Mouse (Mus musculus): ENCODE measurements around the gene Zdhhc22.

Gene Zdhhc22

GRCm38 (mm10) chr12:86995931-86996330, 5.7 kb upstream of the Zdhhc22 start:
- no peak for DNase-seq (ENCODE audit: low spot score)

- DNase-seq (ENCODE audit: low spot score), result no peak
These were observed 4.5 kb upstream of the Zdhhc22 start for GRCm38 (mm10) chr12:86994776-86995175.

GRCm38 (mm10) chr12:86994166-86994565, 3.9 kb upstream of the Zdhhc22 start:
- no peak for DNase-seq (ENCODE audit: low spot score)

GRCm38 (mm10) chr12:86990755-86991110, 503 bp upstream of the Zdhhc22 start:
- DNase-seq (ENCODE audit: low spot score), result no peak

- DNase-seq (ENCODE audit: low spot score), result no peak
These were observed 852 bp downstream of the Zdhhc22 start for GRCm38 (mm10) chr12:86989378-86989777.

GRCm38 (mm10) chr12:86988227-86988626, 2.0 kb downstream of the Zdhhc22 start:
- DNase-seq (ENCODE audit: low spot score), result no peak

- DNase-seq (ENCODE audit: low spot score), result no peak
These were observed 3.7 kb downstream of the Zdhhc22 start for GRCm38 (mm10) chr12:86986562-86986961.

- no peak for DNase-seq (ENCODE audit: low spot score)
These were observed 6.1 kb downstream of the Zdhhc22 start for GRCm38 (mm10) chr12:86984194-86984555.

- DNase-seq (ENCODE audit: low spot score), result no peak
These were observed 6.6 kb downstream of the Zdhhc22 start for GRCm38 (mm10) chr12:86983470-86984193.

- no peak for DNase-seq (ENCODE audit: low spot score)
These were observed 9.1 kb downstream of the Zdhhc22 start for GRCm38 (mm10) chr12:86981180-86981579.

- peak; percentile 55 for DNase-seq (ENCODE audit: low spot score)
These were observed 12.4 kb downstream of the Zdhhc22 start for GRCm38 (mm10) chr12:86977833-86978232.

GRCm38 (mm10) chr12:86976511-86977168, 13.6 kb downstream of the Zdhhc22 start:
- DNase-seq (ENCODE audit: low spot score), result no peak

GRCm38 (mm10) chr12:86975761-86976160, 14.5 kb downstream of the Zdhhc22 start:
- no peak for DNase-seq (ENCODE audit: low spot score)

GRCm38 (mm10) chr12:86974387-86975288, 15.6 kb downstream of the Zdhhc22 start:
- peak; percentile 66 for DNase-seq (ENCODE audit: low spot score)

GRCm38 (mm10) chr12:86973706-86974105, 16.5 kb downstream of the Zdhhc22 start:
- no peak for DNase-seq (ENCODE audit: low spot score)

- DNase-seq (ENCODE audit: low spot score), result no peak
These were observed 17.0 kb downstream of the Zdhhc22 start for GRCm38 (mm10) chr12:86973216-86973615.

- DNase-seq (ENCODE audit: low spot score), result no peak
These were observed 19.1 kb downstream of the Zdhhc22 start for GRCm38 (mm10) chr12:86971089-86971488.

GRCm38 (mm10) chr12:86969220-86969601, 21.0 kb downstream of the Zdhhc22 start:
- DNase-seq (ENCODE audit: low spot score), result no peak

GRCm38 (mm10) chr12:86968468-86969219, 21.6 kb downstream of the Zdhhc22 start:
- peak; percentile 85 for DNase-seq (ENCODE audit: low spot score)

- DNase-seq (ENCODE audit: low spot score), result no peak
These were observed 24.9 kb downstream of the Zdhhc22 start for GRCm38 (mm10) chr12:86965237-86965799.

- DNase-seq (ENCODE audit: low spot score), result no peak
These were observed 25.8 kb downstream of the Zdhhc22 start for GRCm38 (mm10) chr12:86964278-86965057.
